Mouse (Mus musculus) G1E (cell line): ENCODE measurements around the gene Fdps. TPM values are rescaled to one million over a fixed set of nuclear protein-coding genes. Genes with fewer than 3 reads are reported as not detected.
A peak's percentile ranks its signal among the peaks of the same experiment; 100 is the strongest.

Source experiments
- ATAC-seq: 2 replicates; pipeline ENCODE4 v1.8.0; 2016; ENCODE audit warnings: mild to moderate bottlenecking; ENCODE audit not compliant: insufficient number of reproducible peaks, poor library complexity, low FRiP score, severe bottlenecking; ENCODE audit errors: extremely low read depth
- DNase-seq: peaks from one replicate; pipeline ENCODE4 v3.0.0; 2012; ENCODE audit warnings: low spot score
- H3K27me3 ChIP-seq: 2 replicates; pipeline ENCODE4 v1.6.1; 2012; ENCODE audit warnings: mild to moderate bottlenecking, low read length, inconsistent platforms; ENCODE audit not compliant: insufficient read depth
- H3K36me3 ChIP-seq: replicated peaks from 2 replicates; pipeline ENCODE3; 2012; ENCODE audit warnings: mild to moderate bottlenecking, inconsistent platforms
- H3K4me1 ChIP-seq: 2 replicates; pipeline ENCODE4 v1.6.1; 2012; ENCODE audit warnings: low read depth, low read length, inconsistent platforms, mixed read lengths; ENCODE audit not compliant: insufficient read depth
- H3K4me3 ChIP-seq: 2 replicates; pipeline ENCODE4 v1.5.1; 2012; ENCODE audit warnings: low read depth, mild to moderate bottlenecking, inconsistent platforms, low read length, moderate library complexity, mixed read lengths
- H3K9me3 ChIP-seq: replicated peaks from 2 replicates; pipeline ENCODE4 v1.6.1; 2012; ENCODE audit warnings: inconsistent platforms
- CTCF ChIP-seq: IDR thresholded peaks from 2 replicates; pipeline ENCODE4 v1.5.1; 2012; ENCODE audit warnings: low read depth, low read length, inconsistent platforms, mixed read lengths
- GATA1 ChIP-seq: IDR thresholded peaks from 2 replicates; pipeline ENCODE4 v1.6.1; 2012; ENCODE audit warnings: borderline replicate concordance, low read length, inconsistent platforms, mixed read lengths
- GATA2 ChIP-seq: IDR thresholded peaks from 2 replicates; pipeline ENCODE4 v1.6.1; 2012; ENCODE audit warnings: low read depth, low read length, inconsistent platforms, borderline replicate concordance
- POLR2AphosphoS5 ChIP-seq: IDR thresholded peaks from 2 replicates; pipeline ENCODE4 v1.6.1; 2012; ENCODE audit warnings: low read depth, low read length, inconsistent platforms; ENCODE audit not compliant: insufficient replicate concordance
- TAL1 ChIP-seq: conservative IDR thresholded peaks from 2 replicates; pipeline ENCODE4 v1.6.1; 2012; ENCODE audit warnings: low read depth, low read length, inconsistent platforms, mixed read lengths
- polyA plus RNA-seq: library from polyadenylated mRNA; stranded (reverse); fragments of >175 nt; gene quantifications from 2 replicates; pipeline ENCODE4 v1.2.3, GENCODE M21; 2012
- total RNA-seq, 2 experiments: library from RNA; stranded (forward) in 1 of 2; stranded (reverse) in 1 of 2; fragments of 200-1000 nt in 1 of 2; fragments of >200 nt in 1 of 2; fragmentation: Nextera tagmentation in 1 of 2; gene quantifications; 2 replicates each; pipeline ENCODE4 v1.2.3; 2014 to 2017

Fdps gene
- total and polyA plus RNA-seq, 3 experiments: 22.5 to 481 (median 73.1) TPM

DNA sequence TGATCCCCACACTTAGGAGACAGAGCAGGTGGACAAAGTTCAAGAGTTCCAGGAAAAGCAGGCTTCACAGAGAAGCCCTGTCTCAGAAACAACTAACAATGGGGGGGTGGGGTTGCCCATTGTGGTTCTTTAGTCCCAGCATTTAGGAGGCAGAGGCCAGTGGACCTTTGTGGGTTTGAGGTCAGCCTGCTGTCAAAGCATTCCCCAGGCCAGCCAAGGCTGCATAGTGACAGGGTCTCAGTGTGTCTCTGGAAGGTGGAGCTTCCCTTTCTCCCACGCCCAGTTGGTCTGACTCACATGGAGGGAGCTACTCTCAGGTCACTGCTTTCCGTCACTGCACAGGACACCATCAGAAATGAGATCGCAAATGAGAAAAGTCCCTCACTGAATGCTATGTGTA is 40.1 kb downstream of the Fdps start:
- DNase-seq (no peak), ATAC-seq (no peak)
- Histone ChIP-seq H3K4me3 (no peak overlapping the region), H3K36me3 (peaks cover 96% of the 10 kb centered on the region), H3K9me3 (no peaks in the 10 kb centered on the region), H3K27me3 (no peaks in the 10 kb centered on the region), H3K4me1 (no peaks in the 10 kb centered on the region; the same call in 1 of the 2 replicates)
- no peak for TF ChIP-seq POLR2AphosphoS5
- no peak for TF ChIP-seq CTCF
- no peak for TF ChIP-seq GATA2
- no peak for TF ChIP-seq GATA1
- no peak for TF ChIP-seq TAL1

DNA sequence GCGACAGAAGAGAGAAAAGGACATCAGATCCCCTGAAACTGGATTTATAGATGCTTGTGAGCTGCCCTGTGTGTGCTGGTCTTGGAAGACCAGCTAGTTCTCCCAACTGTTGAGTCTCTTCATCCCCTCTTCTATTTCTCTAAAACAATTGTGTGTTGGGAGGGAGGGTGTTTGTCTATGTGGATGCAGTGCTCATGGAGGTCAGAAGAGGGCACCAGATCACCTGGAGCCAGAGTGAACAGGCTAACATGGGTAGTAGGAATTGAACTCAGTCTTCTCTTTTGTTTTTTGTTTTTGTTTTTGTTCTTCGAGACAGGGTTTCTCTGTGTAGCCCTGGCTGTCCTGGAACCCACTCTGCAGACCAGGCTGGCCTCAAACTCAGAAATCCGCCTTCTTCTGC is 43.0 kb downstream of the Fdps start:
- TF ChIP-seq GATA2 (no peak), CTCF (peak; percentile 52)
- DNase-seq (peak; percentile 29), ATAC-seq (no peak)
- Histone ChIP-seq H3K27me3 (no peaks in the 10 kb centered on the region), H3K4me3 (no peak overlapping the region), H3K4me1 (no peaks in the 10 kb centered on the region; the same call in 1 of the 2 replicates), H3K36me3 (peaks cover 97% of the 10 kb centered on the region), H3K9me3 (no peaks in the 10 kb centered on the region)

DNA sequence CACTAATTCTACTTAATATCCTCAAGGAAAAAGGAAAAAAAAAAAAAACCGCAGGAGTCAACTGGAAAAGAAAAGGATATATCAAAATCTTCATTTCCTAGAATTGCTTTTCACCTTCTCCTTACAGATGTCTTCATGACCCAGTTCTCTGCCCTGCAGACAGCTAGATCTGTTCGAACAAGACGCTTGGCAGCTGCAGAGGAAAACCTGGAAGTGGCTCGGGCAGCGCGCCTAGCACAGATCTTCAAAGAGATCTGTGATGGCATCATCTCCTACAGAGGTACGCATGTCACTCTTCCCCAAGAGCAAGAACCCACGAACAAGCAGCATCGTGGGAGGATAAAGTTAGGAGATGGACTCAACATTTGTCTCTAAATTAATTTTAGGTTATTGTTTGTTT is 43.4 kb downstream of the Fdps start:
- Histone ChIP-seq H3K36me3 (peaks cover 96% of the 10 kb centered on the region), H3K4me1 (no peaks in the 10 kb centered on the region; the same call in 1 of the 2 replicates), H3K4me3 (no peak overlapping the region), H3K27me3 (no peaks in the 10 kb centered on the region), H3K9me3 (no peaks in the 10 kb centered on the region)
- TF ChIP-seq POLR2AphosphoS5 (no peak), GATA2 (no peak), GATA1 (no peak), TAL1 (no peak), CTCF (no peak)
- DNase-seq (no peak), ATAC-seq (no peak)

Other genes with a start within 250 kb of the Fdps start
Only the 20 nearest of the 22 such genes appear.
- 20.7 and 24.5 TPM in 2 replicates for gene Msto1, start 188.0 kb downstream of the Fdps start, total RNA-seq (2014; fragmentation: Nextera tagmentation)
- gene Msto1, start 188.0 kb downstream of the Fdps start, total RNA-seq (2017): 39.0 and 40.8 TPM in 2 replicates
- gene Msto1, start 188.0 kb downstream of the Fdps start, polyA plus RNA-seq: 31.6 and 35.0 TPM in 2 replicates
- gene Ash1l, start 151.3 kb downstream of the Fdps start, total RNA-seq (2014; fragmentation: Nextera tagmentation): 67.0 and 69.0 TPM in 2 replicates
- 19.5 and 24.3 TPM in 2 replicates for gene Ash1l, start 151.3 kb downstream of the Fdps start, total RNA-seq (2017)
- gene Ash1l, start 151.3 kb downstream of the Fdps start, polyA plus RNA-seq: 2.7 and 3.7 TPM in 2 replicates
- gene Dap3, start 150.8 kb downstream of the Fdps start, total RNA-seq (2014; fragmentation: Nextera tagmentation): 77.9 and 106 TPM in 2 replicates
- 141 and 157 TPM in 2 replicates for gene Dap3, start 150.8 kb downstream of the Fdps start, total RNA-seq (2017)
- 99.4 and 157 TPM in 2 replicates for gene Dap3, start 150.8 kb downstream of the Fdps start, polyA plus RNA-seq
- 13.5 and 13.6 TPM in 2 replicates for gene Rusc1, start 8.6 kb downstream of the Fdps start, total RNA-seq (2014; fragmentation: Nextera tagmentation)
- gene Rusc1, start 8.6 kb downstream of the Fdps start, total RNA-seq (2017): 6.4 and 9.9 TPM in 2 replicates
- 14.4 and 17.4 TPM in 2 replicates for gene Rusc1, start 8.6 kb downstream of the Fdps start, polyA plus RNA-seq
- gene Gm43738, start 860 bp downstream of the Fdps start, total RNA-seq (2014; fragmentation: Nextera tagmentation): not detected in 2 replicates
- not detected in 2 replicates for gene Gm43738, start 860 bp downstream of the Fdps start, total RNA-seq (2017)
- gene Gm43738, start 860 bp downstream of the Fdps start, polyA plus RNA-seq: 1.6 and 4.3 TPM in 2 replicates
- gene Pklr, start 34.2 kb upstream of the Fdps start, total RNA-seq (2014; fragmentation: Nextera tagmentation): 36.9 and 51.2 TPM in 2 replicates
- 22.9 and 31.8 TPM in 2 replicates for gene Pklr, start 34.2 kb upstream of the Fdps start, total RNA-seq (2017)
- gene Pklr, start 34.2 kb upstream of the Fdps start, polyA plus RNA-seq: 37.7 and 80.3 TPM in 2 replicates
- gene Hcn3, start 58.2 kb upstream of the Fdps start, total RNA-seq (2014; fragmentation: Nextera tagmentation): 0.53 TPM in 1 of 2 replicates, not detected in the other
- 0.27 and 0.41 TPM in 2 replicates for gene Hcn3, start 58.2 kb upstream of the Fdps start, total RNA-seq (2017)
- 0.85 and 1.0 TPM in 2 replicates for gene Hcn3, start 58.2 kb upstream of the Fdps start, polyA plus RNA-seq
- gene Clk2, start 62.8 kb upstream of the Fdps start, total RNA-seq (2014; fragmentation: Nextera tagmentation): 130 and 131 TPM in 2 replicates
- 78.9 and 80.9 TPM in 2 replicates for gene Clk2, start 62.8 kb upstream of the Fdps start, total RNA-seq (2017)
- gene Clk2, start 62.8 kb upstream of the Fdps start, polyA plus RNA-seq: 72.3 and 73.3 TPM in 2 replicates
- gene Scamp3, start 75.5 kb upstream of the Fdps start, total RNA-seq (2014; fragmentation: Nextera tagmentation): 123 and 135 TPM in 2 replicates
- 32.9 and 35.1 TPM in 2 replicates for gene Scamp3, start 75.5 kb upstream of the Fdps start, total RNA-seq (2017)
- gene Scamp3, start 75.5 kb upstream of the Fdps start, polyA plus RNA-seq: 168 and 234 TPM in 2 replicates
- 2.2 and 3.5 TPM in 2 replicates for gene Fam189b, start 81.2 kb upstream of the Fdps start, total RNA-seq (2014; fragmentation: Nextera tagmentation)
- 1.1 TPM in 2 replicates for gene Fam189b, start 81.2 kb upstream of the Fdps start, total RNA-seq (2017)
- 11.9 and 14.8 TPM in 2 replicates for gene Fam189b, start 81.2 kb upstream of the Fdps start, polyA plus RNA-seq
- 30.1 and 36.1 TPM in 2 replicates for gene Gba, start 101.0 kb upstream of the Fdps start, total RNA-seq (2014; fragmentation: Nextera tagmentation)
- gene Gba, start 101.0 kb upstream of the Fdps start, total RNA-seq (2017): 69.6 and 72.4 TPM in 2 replicates
- 3.0 and 6.0 TPM in 2 replicates for gene Gba, start 101.0 kb upstream of the Fdps start, polyA plus RNA-seq
- 1.5 and 2.4 TPM in 2 replicates for gene Thbs3, start 113.2 kb upstream of the Fdps start, total RNA-seq (2014; fragmentation: Nextera tagmentation)
- gene Thbs3, start 113.2 kb upstream of the Fdps start, total RNA-seq (2017): 3.1 and 3.4 TPM in 2 replicates
- 0.49 and 0.67 TPM in 2 replicates for gene Thbs3, start 113.2 kb upstream of the Fdps start, polyA plus RNA-seq
- gene Mtx1, start 125.1 kb upstream of the Fdps start, total RNA-seq (2014; fragmentation: Nextera tagmentation): 42.6 and 54.5 TPM in 2 replicates
- 82.5 and 100 TPM in 2 replicates for gene Mtx1, start 125.1 kb upstream of the Fdps start, total RNA-seq (2017)
- gene Mtx1, start 125.1 kb upstream of the Fdps start, polyA plus RNA-seq: 311 and 404 TPM in 2 replicates
- 0.34 TPM in 1 of 2 replicates, not detected in the other for gene Muc1, start 127.1 kb upstream of the Fdps start, total RNA-seq (2014; fragmentation: Nextera tagmentation)
- gene Muc1, start 127.1 kb upstream of the Fdps start, total RNA-seq (2017): 0.06 and 0.16 TPM in 2 replicates
- not detected in 2 replicates for gene Muc1, start 127.1 kb upstream of the Fdps start, polyA plus RNA-seq
- gene Krtcap2, start 144.0 kb upstream of the Fdps start, total RNA-seq (2014; fragmentation: Nextera tagmentation): 105 and 132 TPM in 2 replicates
- gene Krtcap2, start 144.0 kb upstream of the Fdps start, total RNA-seq (2017): 86.4 and 106 TPM in 2 replicates
- gene Krtcap2, start 144.0 kb upstream of the Fdps start, polyA plus RNA-seq: 145 and 167 TPM in 2 replicates
- 1.8 and 10.1 TPM in 2 replicates for gene Trim46, start 144.3 kb upstream of the Fdps start, total RNA-seq (2014; fragmentation: Nextera tagmentation)
- 0.64 and 0.76 TPM in 2 replicates for gene Trim46, start 144.3 kb upstream of the Fdps start, total RNA-seq (2017)
- 2.7 and 2.8 TPM in 2 replicates for gene Trim46, start 144.3 kb upstream of the Fdps start, polyA plus RNA-seq
- gene Dpm3, start 157.4 kb upstream of the Fdps start, total RNA-seq (2014; fragmentation: Nextera tagmentation): 13.2 and 13.5 TPM in 2 replicates
- gene Dpm3, start 157.4 kb upstream of the Fdps start, total RNA-seq (2017): 47.7 and 54.5 TPM in 2 replicates
- 178 and 207 TPM in 2 replicates for gene Dpm3, start 157.4 kb upstream of the Fdps start, polyA plus RNA-seq
- not detected in 2 replicates for gene Slc50a1, start 168.6 kb upstream of the Fdps start, total RNA-seq (2014; fragmentation: Nextera tagmentation)
- 0.66 TPM in 1 of 2 replicates, not detected in the other for gene Slc50a1, start 168.6 kb upstream of the Fdps start, total RNA-seq (2017)
- not detected in 2 replicates for gene Slc50a1, start 168.6 kb upstream of the Fdps start, polyA plus RNA-seq
- gene Efna1, start 179.2 kb upstream of the Fdps start, total RNA-seq (2014; fragmentation: Nextera tagmentation): not detected in 2 replicates
- gene Efna1, start 179.2 kb upstream of the Fdps start, total RNA-seq (2017): 0.05 and 0.12 TPM in 2 replicates
- gene Efna1, start 179.2 kb upstream of the Fdps start, polyA plus RNA-seq: not detected in 2 replicates
- not detected in 2 replicates for gene Efna3, start 221.0 kb upstream of the Fdps start, total RNA-seq (2014; fragmentation: Nextera tagmentation)
- 0.06 TPM in 1 of 2 replicates, not detected in the other for gene Efna3, start 221.0 kb upstream of the Fdps start, total RNA-seq (2017)
- not detected in 2 replicates for gene Efna3, start 221.0 kb upstream of the Fdps start, polyA plus RNA-seq